Comparison of ENCODE assay signal across 18 mouse cellular contexts in genomic region chr19:29416393-29416902, GRCm38 (mm10). TPM values are rescaled to one million over a fixed set of nuclear protein-coding genes. Genes with fewer than 3 reads are reported as not detected.
"Had no signal": no experiment of that assay in that cellular context is flagged by ENCODE, and none has a peak within 500 bp of the region (broad histone marks: within the 10 kb centered on the region; RNA-seq: fewer than 3 reads in every experiment).

No protein-coding gene starts in this region.

- H3K27ac ChIP-seq: lung, embryonic 15.5 days; macrophage; midbrain, embryonic 13.5 days; midbrain, embryonic 15.5 days; neural tube, embryonic 12.5 days; stomach, embryonic 15.5 days; stomach, postnatal 0 days had no signal

- H3K4me3 ChIP-seq: lung, embryonic 15.5 days; midbrain, embryonic 13.5 days; midbrain, embryonic 15.5 days; neural tube, embryonic 12.5 days; stomach, embryonic 15.5 days had no signal

- H3K9me3 ChIP-seq: lung, embryonic 15.5 days; megakaryocyte, embryonic 14.5 days; midbrain, embryonic 13.5 days; midbrain, embryonic 15.5 days; neural tube, embryonic 12.5 days; stomach, embryonic 15.5 days had no signal

- H3K9ac ChIP-seq: liver, postnatal 0 days; lung, embryonic 15.5 days; midbrain, embryonic 13.5 days; midbrain, embryonic 15.5 days; neural tube, embryonic 12.5 days; stomach, embryonic 15.5 days had no signal

- H3K4me2 ChIP-seq: lung, embryonic 15.5 days; midbrain, embryonic 13.5 days; midbrain, embryonic 15.5 days; neural tube, embryonic 12.5 days; stomach, embryonic 15.5 days had no signal

- H3K27me3 ChIP-seq: lung, embryonic 15.5 days; megakaryocyte, embryonic 14.5 days; midbrain, embryonic 13.5 days; midbrain, embryonic 15.5 days; neural tube, embryonic 12.5 days; stomach, embryonic 15.5 days had no signal

- H3K36me3 ChIP-seq: lung, embryonic 15.5 days; midbrain, embryonic 13.5 days; midbrain, embryonic 15.5 days; neural tube, embryonic 12.5 days; stomach, embryonic 15.5 days had no signal

- DNase-seq: liver, postnatal 0 days; lung, adult 2 months; lung, postnatal 14 days; lung, postnatal 36 days; right cerebral cortex, postnatal 14 days; thymus, adult 2 months; thymus, postnatal 25 days had no signal

- H3K4me1 ChIP-seq: midbrain, embryonic 13.5 days; midbrain, embryonic 15.5 days; neural tube, embryonic 12.5 days had no signal

- ATAC-seq: liver, postnatal 0 days; lung, postnatal 0 days; midbrain, embryonic 13.5 days; midbrain, embryonic 15.5 days had no signal

RNA-seq across cellular contexts. Expression of gene Pdcd1lg2, which starts 5.7 kb away (rescaled TPM):
- total RNA-seq: megakaryocyte progenitor cell, adult 5-6 weeks had no signal
- polyA plus RNA-seq: liver, postnatal 0 days; midbrain, embryonic 15.5 days; neural tube, embryonic 12.5 days; neural tube, embryonic 14.5 days; stomach, embryonic 15.5 days had no signal
